In the genomic region with DNA sequence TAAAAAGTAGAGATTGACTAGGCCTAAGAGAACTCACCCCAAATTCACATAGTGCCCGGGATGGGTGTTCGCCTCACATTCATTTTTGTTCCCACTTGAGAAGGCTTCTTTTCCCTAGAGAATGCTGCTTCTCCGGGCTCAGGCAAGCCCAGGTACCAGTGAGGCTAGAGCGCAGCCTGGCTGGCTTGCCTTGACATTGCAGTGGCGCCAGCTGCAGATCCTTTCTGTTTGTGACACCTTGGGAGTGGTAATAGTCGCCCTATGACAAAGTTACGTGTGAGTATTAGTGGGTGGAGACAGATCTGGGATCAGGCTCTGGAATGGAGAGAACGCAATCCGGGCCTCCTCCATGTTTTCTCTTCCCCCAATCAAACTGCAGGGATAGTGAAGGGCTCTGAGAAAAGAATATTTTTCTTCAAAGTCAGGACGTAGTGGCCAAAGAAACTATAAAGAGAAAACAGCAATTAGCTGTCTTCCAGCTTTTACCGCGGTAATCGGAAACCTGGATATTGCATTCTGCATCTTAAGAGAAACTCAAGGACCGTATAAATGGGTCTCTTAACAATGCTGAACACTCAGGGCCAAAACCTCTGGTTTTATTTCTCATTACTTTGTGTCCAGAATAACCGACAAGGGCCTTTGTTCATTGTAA, we compare ENCODE assay signal across 8 mouse cellular contexts. TPM values are rescaled to one million over a fixed set of nuclear protein-coding genes. Genes with fewer than 3 reads are reported as not detected.
DNase-seq lines count a peak whose midpoint lies in the region; ATAC-seq and TF ChIP-seq lines count a peak whose summit lies in the region.

A gene (minus strand): TSS at position 248 of the 652 bp plus-strand sequence.

- peak within 1 kb of the TSS; percentile 85 for H3K27ac ChIP-seq in ES-Bruce4 (ENCODE audit: insufficient read depth, low read length)
- H3K27ac ChIP-seq in forebrain, embryonic 10.5 days = peak within 1 kb of the TSS; percentile 99
- peak within 1 kb of the TSS; percentile 100 for H3K27ac ChIP-seq in heart, embryonic 15.5 days
- peak within 1 kb of the TSS; percentile 97 for H3K27ac ChIP-seq in liver, embryonic 13.5 days

- peak; percentile 68 for ATAC-seq in heart, embryonic 15.5 days (replicated peaks; ENCODE audit: insufficient number of reproducible peaks, insufficient read depth, low FRiP score, low read depth)
- peak; percentile 74 for ATAC-seq in liver, embryonic 13.5 days (ENCODE audit: low read depth)

- H3K4me2 ChIP-seq in heart, embryonic 15.5 days = peak within 1 kb of the TSS; percentile 81
- peak within 1 kb of the TSS; percentile 88 for H3K4me2 ChIP-seq in liver, embryonic 13.5 days

- WGBS in forebrain, embryonic 10.5 days = 11% methylated on average over 15 of the region's 15 CpGs
- 8% methylated on average over 15 of the region's 15 CpGs for WGBS in heart, embryonic 15.5 days
- 15% methylated on average over 15 of the region's 15 CpGs for WGBS in liver, embryonic 13.5 days (ENCODE audit: insufficient replicate concordance)

- H3K9ac ChIP-seq in ES-Bruce4 (ENCODE audit: low read depth, poor library complexity, severe bottlenecking) = peak within 1 kb of the TSS; percentile 91
- peak within 1 kb of the TSS; percentile 88 for H3K9ac ChIP-seq in heart, embryonic 15.5 days
- H3K9ac ChIP-seq in liver, embryonic 13.5 days = peak within 1 kb of the TSS; percentile 92

- TF ChIP-seq POLR2A in ES-Bruce4 (IDR thresholded peaks at IDR 0.05; ENCODE audit: insufficient read depth, low read length) = no peak

- peaks cover 8% of the 10 kb centered on the region for H3K4me1 ChIP-seq in ES-Bruce4 (ENCODE audit: control insufficient read depth, insufficient read depth, low read length)
- H3K4me1 ChIP-seq in forebrain, embryonic 10.5 days = peaks cover 83% of the 10 kb centered on the region
- peaks cover 46% of the 10 kb centered on the region for H3K4me1 ChIP-seq in heart, embryonic 15.5 days (replicated peaks)
- peaks cover 87% of the 10 kb centered on the region for H3K4me1 ChIP-seq in liver, embryonic 13.5 days (replicated peaks)

- H3K27me3 ChIP-seq in ES-Bruce4 (ENCODE audit: control insufficient read depth, insufficient read depth, low read length, poor library complexity, severe bottlenecking) = no peaks in the 10 kb centered on the region
- no peaks in the 10 kb centered on the region for H3K27me3 ChIP-seq in forebrain, embryonic 10.5 days (ENCODE audit: poor library complexity, severe bottlenecking)
- no peaks in the 10 kb centered on the region for H3K27me3 ChIP-seq in heart, embryonic 15.5 days
- no peaks in the 10 kb centered on the region for H3K27me3 ChIP-seq in liver, embryonic 13.5 days

- H3K36me3 ChIP-seq in ES-Bruce4 (ENCODE audit: control insufficient read depth, insufficient read depth, low read length, poor library complexity, severe bottlenecking) = no peaks in the 10 kb centered on the region
- peaks cover 8% of the 10 kb centered on the region for H3K36me3 ChIP-seq in forebrain, embryonic 10.5 days (replicated peaks)
- H3K36me3 ChIP-seq in heart, embryonic 15.5 days = no peaks in the 10 kb centered on the region
- H3K36me3 ChIP-seq in liver, embryonic 13.5 days = peaks cover 5% of the 10 kb centered on the region; the same call in 1 of the 2 replicates

- H3K4me3 ChIP-seq in ES-Bruce4 (ENCODE audit: low read depth, low read length) = peak within 1 kb of the TSS; percentile 92
- H3K4me3 ChIP-seq in forebrain, embryonic 10.5 days = peak within 1 kb of the TSS; percentile 71
- peak within 1 kb of the TSS; percentile 68 for H3K4me3 ChIP-seq in heart, embryonic 15.5 days
- H3K4me3 ChIP-seq in liver, embryonic 13.5 days (replicated peaks) = peak within 1 kb of the TSS; percentile 77

- peak; percentile 61 for DNase-seq in brain, embryonic 18.5 days (ENCODE audit: low read depth, low spot score)
- peak; percentile 77 for DNase-seq in forebrain, embryonic 10.5 days (ENCODE audit: extremely low spot score, low spot score)
- DNase-seq in kidney, postnatal 14 days = peak; percentile 86
- DNase-seq in liver, embryonic 13.5 days = peak; percentile 78
- peak; percentile 26 to 45 for DNase-seq in natural killer cell, adult 2 months (ENCODE audit: low spot score in 2 of 2)
- peak; percentile 75 for DNase-seq in testis, postnatal 10 days (ENCODE audit: low spot score)

- TF ChIP-seq EP300 in ES-Bruce4 (IDR thresholded peaks at IDR 0.05; ENCODE audit: insufficient read depth, low read depth, low read length) = 0 out of 2 replicates have a peak, but pooled peaks have one; percentile 47

- no peaks in the 10 kb centered on the region for H3K9me3 ChIP-seq in ES-Bruce4 (replicated peaks; ENCODE audit: control insufficient read depth, insufficient read depth, low read length, poor library complexity, severe bottlenecking)
- H3K9me3 ChIP-seq in forebrain, embryonic 10.5 days = no peaks in the 10 kb centered on the region
- H3K9me3 ChIP-seq in heart, embryonic 15.5 days (replicated peaks) = no peaks in the 10 kb centered on the region
- H3K9me3 ChIP-seq in liver, embryonic 13.5 days (replicated peaks) = no peaks in the 10 kb centered on the region

- TF ChIP-seq CTCF in ES-Bruce4 (IDR thresholded peaks at IDR 0.05; ENCODE audit: low read depth, low read length) = peak; percentile 65

RNA-seq across cellular contexts. Expression of the gene that starts here (rescaled TPM):
- polyA plus RNA-seq in ES-Bruce4 (2011; ENCODE audit: insufficient read depth, insufficient read length, low read depth, missing spikeins) = 64.5 and 69.1 TPM in 2 replicates
- polyA plus RNA-seq in forebrain, embryonic 10.5 days (2016; fragmentation: Nextera tagmentation; extraction: Ambion mirVana) = 85.4 and 87.6 TPM in 2 replicates
- polyA plus RNA-seq in heart, embryonic 15.5 days (2015; fragmentation: Nextera tagmentation; extraction: Ambion mirVana) = 18.1 and 23.6 TPM in 2 replicates
- 10.1 and 10.5 TPM in 2 replicates for polyA plus RNA-seq in liver, embryonic 13.5 days (2015; fragmentation: Nextera tagmentation; extraction: Ambion mirVana)

Comparison
In these comparisons a context has a peak if more than half of its experiments do, and no peak if none do; other contexts are left out.
1. Peak in every context shown above with its lines: DNase-seq, ATAC-seq, H3K4me3 ChIP-seq and H3K27ac ChIP-seq.
2. DNase-seq: peak in every context shown above with its lines; median percentile 86 in kidney, postnatal 14 days; 78 in liver, embryonic 13.5 days; 77 in forebrain, embryonic 10.5 days; 75 in testis, postnatal 10 days; 61 in brain, embryonic 18.5 days; 36 in natural killer cell, adult 2 months.